Mouse (Mus musculus) left cerebral cortex, postnatal 36 days (tissue): Measurements from ENCODE around the gene Olfr1352. TPM values are rescaled to one million over a fixed set of nuclear protein-coding genes. Genes with fewer than 3 reads are reported as not detected.
"Not testable (repeated sequence)": the region's sequence is repeated elsewhere in the genome, so short reads cannot be mapped to it uniquely, and the experiment has no call there.

Experiments
- DNase-seq, 2 experiments: peaks; one replicate each; pipeline ENCODE4 v3.0.0; 2021 to 2022; ENCODE audit warnings: low spot score in 2 of 2, mixed read lengths in 1 of 2
- intact Hi-C: fragments of 180-260 bp; cut with DNase I; formaldehyde crosslinking; loops from one replicate; pipeline ENCODE4 v1.15.1; 2025
- total RNA-seq, 2 experiments: library from RNA; stranded (reverse); gene quantifications; 2 replicates each; pipeline ENCODE4 v1.2.3; 2021

The Olfr1352 gene
- total RNA-seq: not detected

GRCm38 (mm10) chr10:78980750-78981149 lies at the start of gene Olfr1352:
Gene Olfr1352 (plus strand): TSS chr10:78981050.
- no peak for DNase-seq
- intact Hi-C loops: no loop called here

DNA sequence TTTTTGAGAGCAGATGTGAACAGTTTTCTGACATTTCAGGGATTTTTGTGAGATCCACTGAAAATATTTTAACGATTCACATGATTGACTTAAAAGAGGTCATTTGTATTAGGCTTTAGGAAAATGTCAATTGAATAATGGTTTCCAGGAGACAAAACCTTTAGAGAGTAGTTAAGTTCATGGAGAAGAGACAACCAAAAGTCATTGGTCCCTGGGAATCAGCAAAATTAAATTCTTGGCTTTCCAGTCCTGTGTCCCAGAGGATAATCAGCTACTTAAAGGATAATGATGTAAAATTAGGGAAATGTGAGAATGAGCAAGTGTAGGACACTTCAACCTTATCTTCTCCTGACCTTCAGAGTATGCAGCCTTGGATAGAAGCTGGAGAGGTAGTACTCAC lies 30.5 kb upstream of the Olfr1352 start, which contains the start of gene Olfr8:
Gene Olfr8, plus strand, starts transcription at position 301 of the 400 bp plus-strand sequence.
- intact Hi-C loops, DNase-seq: not testable (repeated sequence)

DNA sequence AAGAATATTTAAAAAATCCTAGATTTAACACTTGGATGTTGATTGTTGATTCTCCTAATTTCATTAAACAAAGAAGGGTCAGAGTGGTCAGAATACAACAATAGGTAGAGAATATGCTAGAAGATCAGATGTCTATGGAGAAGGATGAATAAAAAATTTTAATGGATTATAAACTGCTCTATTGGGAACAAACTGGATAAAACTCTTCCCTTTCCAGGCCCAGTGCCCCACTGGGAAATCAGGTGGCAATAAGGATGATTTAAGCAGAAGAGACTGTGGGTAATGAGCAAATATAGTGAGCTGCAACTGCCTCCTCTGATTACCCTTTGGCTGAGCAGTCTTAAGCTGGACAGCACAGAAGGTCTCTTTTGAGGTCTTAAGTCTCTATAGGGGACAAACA lies 17.8 kb upstream of the Olfr1352 start, which contains the start of gene Olfr1353:
Gene Olfr1353, plus strand, starts transcription at position 301 of the 400 bp plus-strand sequence.
- DNase-seq, intact Hi-C loops: not testable (repeated sequence)

GRCm38 (mm10) chr10:79012172-79012571 lies 31.3 kb downstream of the Olfr1352 start, which contains the start of gene Olfr1351:
Gene Olfr1351 (plus strand): TSS chr10:79012472.
- intact Hi-C loops: no loop called here
- DNase-seq: no peak

GRCm38 (mm10) chr10:79028441-79028840 lies 47.6 kb downstream of the Olfr1352 start, which contains the start of gene Olfr57:
Gene Olfr57 (plus strand): TSS chr10:79028741.
- intact Hi-C loops: no loop called here
- DNase-seq: no peak

Other genes with a start within 250 kb of the Olfr1352 start
- gene Ccdc105, start 228.0 kb upstream of the Olfr1352 start, total RNA-seq: under 1 TPM; 0.61 to 0.79 TPM
- gene Slc1a6, start 200.6 kb upstream of the Olfr1352 start, total RNA-seq: 10 to 100 TPM; 10.8 to 11.4 TPM
- not detected for gene Olfr1356, start 128.9 kb upstream of the Olfr1352 start, total RNA-seq
- not detected for gene Olfr1355, start 105.5 kb upstream of the Olfr1352 start, total RNA-seq
- not detected for gene Olfr1354, start 67.9 kb upstream of the Olfr1352 start, total RNA-seq
- not detected for gene Olfr8, start 30.4 kb upstream of the Olfr1352 start, total RNA-seq
- not detected for gene Olfr1353, start 17.7 kb upstream of the Olfr1352 start, total RNA-seq
- gene Olfr1351, start 31.4 kb downstream of the Olfr1352 start, total RNA-seq: not detected
- not detected for gene Olfr57, start 47.7 kb downstream of the Olfr1352 start, total RNA-seq
- gene 2610008E11Rik, start 116.5 kb downstream of the Olfr1352 start, total RNA-seq: 10 to 100 TPM; 19.2 to 25.8 TPM
- not detected for gene Vmn2r80, start 167.7 kb downstream of the Olfr1352 start, total RNA-seq